Mouse (Mus musculus) intestine, embryonic 16.5 days (tissue): ENCODE results near the gene Tceal9. TPM values are rescaled to one million over a fixed set of nuclear protein-coding genes. Genes with fewer than 3 reads are reported as not detected.
"Not testable (repeated sequence)": the region's sequence is repeated elsewhere in the genome, so short reads cannot be mapped to it uniquely, and the experiment has no call there.

Source experiments
- ATAC-seq: fragments of 200-750 bp; cut with Nextera tagmentation; 2 replicates; pipeline ENCODE4 v1.8.0; 2017; ENCODE audit warnings: moderate TSS enrichment, moderate library complexity
- H3K27ac ChIP-seq: fragments of 300-500 bp; sonication (generic); 2 replicates; pipeline ENCODE4 v1.5.1; 2014; ENCODE audit warnings: mild to moderate bottlenecking, low read length
- H3K27me3 ChIP-seq: fragments of 300-500 bp; sonication (generic); replicated peaks from 2 replicates; pipeline ENCODE4 v1.6.1; 2014; ENCODE audit warnings: low read length, control low read depth, mixed read lengths; ENCODE audit not compliant: control insufficient read depth, insufficient read depth
- H3K36me3 ChIP-seq: fragments of 300-500 bp; sonication (generic); 2 replicates; pipeline ENCODE4 v1.6.1; 2014; ENCODE audit warnings: low read length, control low read depth; ENCODE audit not compliant: control insufficient read depth, insufficient read depth
- H3K4me1 ChIP-seq: fragments of 300-500 bp; sonication (generic); 2 replicates; pipeline ENCODE4 v1.6.1; 2014; ENCODE audit warnings: low read length, control low read depth, mixed read lengths; ENCODE audit not compliant: control insufficient read depth, insufficient read depth
- H3K4me2 ChIP-seq: fragments of 300-500 bp; sonication (generic); 2 replicates; pipeline ENCODE4 v1.6.1; 2014; ENCODE audit warnings: low read depth, low read length, control low read depth
- H3K4me3 ChIP-seq: fragments of 300-500 bp; sonication (generic); 2 replicates; pipeline ENCODE4 v1.5.1; 2014; ENCODE audit warnings: mild to moderate bottlenecking, low read length
- H3K9ac ChIP-seq: fragments of 300-500 bp; sonication (generic); 2 replicates; pipeline ENCODE4 v1.6.1; 2014; ENCODE audit warnings: low read depth, low read length
- H3K9me3 ChIP-seq: fragments of 300-500 bp; sonication (generic); 2 replicates; pipeline ENCODE4 v1.6.1; 2016; ENCODE audit warnings: low read length, control low read depth; ENCODE audit not compliant: control insufficient read depth
- WGBS: fragments of 180-500 bp; shearing (Covaris S2); extraction: QIAGEN DNeasy Blood & Tissue Kit; methylation state at CpG from one replicate; pipeline ENCODE4 v1.1.7; 2014; 5-methylcytosine and 5-hydroxymethylcytosine counted together
- polyA plus RNA-seq: library from polyadenylated mRNA; unstranded; fragments of >200 nt; fragmentation: Nextera tagmentation; extraction: Ambion mirVana; gene quantifications from 2 replicates; pipeline ENCODE4 v1.2.1, GENCODE M21; 2015

Gene Tceal9
- 556 and 559 TPM in 2 replicates for polyA plus RNA-seq

DNA sequence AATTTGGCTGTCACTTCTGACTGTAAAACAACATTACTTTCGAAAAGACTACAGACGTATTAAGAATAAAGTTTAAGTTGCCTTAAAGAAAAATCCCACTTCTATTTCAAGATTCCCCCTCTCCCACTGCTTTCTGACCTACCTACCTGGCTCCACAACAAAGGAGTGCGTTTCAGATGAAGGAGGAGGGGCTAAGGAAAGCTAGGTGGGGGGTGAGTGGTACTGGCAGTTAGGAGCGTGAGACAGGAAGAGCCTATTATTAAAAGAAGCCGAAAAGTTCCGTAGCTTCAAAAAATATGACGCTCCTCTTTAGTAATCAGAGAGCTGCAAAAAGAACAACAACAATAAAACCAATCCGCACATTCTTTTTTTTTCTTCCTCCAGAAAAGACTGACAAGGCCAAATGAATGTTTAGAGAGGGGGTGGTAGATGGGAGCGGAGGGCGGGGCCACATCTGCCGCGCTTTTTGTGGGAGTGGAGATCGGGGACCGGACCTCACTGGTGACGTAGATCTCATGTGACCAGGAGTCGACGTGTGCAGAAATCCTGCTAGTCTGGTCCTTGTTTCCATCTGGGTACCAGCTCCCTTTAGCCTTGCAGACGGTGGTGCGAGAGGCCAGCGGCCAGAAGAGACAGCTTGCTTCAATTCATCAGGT is at the start of gene Tceal9:
TSS of gene Tceal9 (plus strand) at position 506 of the 656 bp plus-strand sequence.
- no peaks in the 10 kb centered on the region for H3K4me1 ChIP-seq
- ATAC-seq = peak; percentile 92
- peak within 1 kb of the TSS; percentile 77 for H3K27ac ChIP-seq
- 27% methylated on average over 20 of the region's 20 CpGs for WGBS
- peak within 1 kb of the TSS; percentile 73 for H3K9ac ChIP-seq
- H3K27me3 ChIP-seq = no peaks in the 10 kb centered on the region
- peak within 1 kb of the TSS; percentile 63 for H3K4me3 ChIP-seq
- H3K4me2 ChIP-seq = peak within 1 kb of the TSS; percentile 46
- H3K36me3 ChIP-seq = no peaks in the 10 kb centered on the region
- H3K9me3 ChIP-seq = no peaks in the 10 kb centered on the region

DNA sequence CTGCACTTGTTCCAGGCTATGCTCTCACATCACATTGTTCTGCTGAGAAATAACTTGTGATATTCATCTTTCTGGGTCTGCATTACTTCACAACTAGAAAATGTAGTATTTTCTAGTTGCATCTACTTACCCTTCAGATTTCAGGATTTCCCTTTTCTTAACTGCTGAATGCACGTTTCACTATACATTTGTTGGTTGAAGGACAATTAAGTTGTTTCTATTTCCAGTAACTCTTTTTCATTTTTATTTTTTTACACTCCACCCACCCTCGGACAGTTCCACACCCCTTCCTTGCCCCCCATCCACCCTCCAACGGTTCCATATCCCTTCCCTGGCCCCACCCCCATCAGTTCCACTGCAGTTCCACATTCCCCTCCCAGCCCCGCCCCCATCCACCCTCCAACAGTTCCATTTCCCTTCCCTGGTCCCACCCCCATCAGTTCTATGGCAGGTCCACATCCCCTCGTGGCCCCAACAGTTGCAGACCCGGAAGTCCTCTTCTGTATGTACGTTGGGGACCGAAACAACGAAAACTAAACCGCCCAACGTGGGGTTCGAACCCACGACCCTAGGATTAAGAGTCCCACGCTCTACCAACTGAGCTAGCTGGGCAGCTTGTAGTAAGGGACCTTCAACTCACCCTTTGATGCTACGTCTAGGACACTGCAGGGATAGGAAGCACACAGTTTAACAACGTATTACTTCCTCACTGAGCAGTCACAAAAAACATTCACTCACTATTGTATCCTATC is 49.5 kb upstream of the Tceal9 start:
- Histone ChIP-seq H3K9ac (no peak overlapping the region), H3K4me2 (no peak overlapping the region), H3K36me3 (no peaks in the 10 kb centered on the region), H3K27me3 (no peaks in the 10 kb centered on the region), H3K9me3 (0 out of 2 replicates have a peak, but pooled peaks cover 3% of the 10 kb centered on the region), H3K4me3 (no peak overlapping the region), H3K27ac (no peak overlapping the region), H3K4me1 (no peaks in the 10 kb centered on the region)
- WGBS = 80% methylated on average over 16 of the region's 16 CpGs
- no peak for ATAC-seq

DNA sequence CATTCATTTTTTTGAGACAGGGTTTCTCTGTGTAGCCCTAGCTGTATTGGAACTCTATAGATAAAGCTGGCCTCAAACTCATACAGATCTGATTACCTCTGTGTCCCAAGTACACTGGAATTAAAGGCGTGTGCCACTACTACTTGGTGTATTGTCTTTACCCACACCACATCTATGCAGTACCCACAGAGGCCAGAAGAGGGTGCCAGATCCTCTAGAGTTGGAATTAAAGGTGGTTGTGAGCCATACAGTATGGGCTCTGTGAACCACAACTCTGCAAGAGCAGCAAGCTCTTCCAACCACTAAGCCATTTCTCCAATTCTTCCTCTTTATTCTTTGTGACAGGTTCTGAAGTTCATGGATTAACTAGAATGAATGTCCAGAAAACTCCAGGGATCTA is 48.0 kb upstream of the Tceal9 start:
- Histone ChIP-seq H3K9ac (no peak overlapping the region), H3K9me3 (0 out of 2 replicates have a peak, but pooled peaks cover 3% of the 10 kb centered on the region), H3K4me1 (no peaks in the 10 kb centered on the region), H3K36me3 (no peaks in the 10 kb centered on the region), H3K4me2 (no peak overlapping the region), H3K27me3 (no peaks in the 10 kb centered on the region), H3K4me3 (no peak overlapping the region), H3K27ac (no peak overlapping the region)
- 57% methylated on average over 1 of the region's 1 CpGs for WGBS
- ATAC-seq = no peak

DNA sequence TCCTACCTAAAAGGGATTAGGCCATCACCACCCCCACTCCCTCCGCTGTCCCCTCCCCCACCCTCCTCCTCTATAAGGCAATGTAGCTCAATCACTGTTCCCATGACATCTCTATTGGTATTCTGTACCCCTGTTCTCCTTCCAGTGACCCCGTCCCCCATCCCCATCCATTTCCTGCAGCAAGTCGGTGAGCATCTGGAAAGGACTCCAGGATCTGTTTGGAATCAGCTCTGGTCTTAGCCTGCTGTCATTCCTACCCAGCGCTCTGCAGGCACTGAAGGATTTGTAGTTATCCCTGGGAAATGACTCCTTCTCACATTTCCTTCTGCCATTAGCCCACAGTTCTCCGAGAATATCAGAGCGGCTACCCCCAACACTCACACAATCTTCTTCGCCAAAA is 41.6 kb upstream of the Tceal9 start:
- Histone ChIP-seq H3K27ac (no peak overlapping the region), H3K27me3 (no peaks in the 10 kb centered on the region), H3K4me3 (peak overlapping the region; percentile 47), H3K4me1 (no peaks in the 10 kb centered on the region), H3K9me3 (no peaks in the 10 kb centered on the region), H3K36me3 (no peaks in the 10 kb centered on the region), H3K4me2 (peak overlapping the region; percentile 53), H3K9ac (peak overlapping the region; percentile 49; the same call in 1 of the 2 replicates)
- ATAC-seq = peak; percentile 45
- WGBS = 16% methylated on average over 7 of the region's 7 CpGs

DNA sequence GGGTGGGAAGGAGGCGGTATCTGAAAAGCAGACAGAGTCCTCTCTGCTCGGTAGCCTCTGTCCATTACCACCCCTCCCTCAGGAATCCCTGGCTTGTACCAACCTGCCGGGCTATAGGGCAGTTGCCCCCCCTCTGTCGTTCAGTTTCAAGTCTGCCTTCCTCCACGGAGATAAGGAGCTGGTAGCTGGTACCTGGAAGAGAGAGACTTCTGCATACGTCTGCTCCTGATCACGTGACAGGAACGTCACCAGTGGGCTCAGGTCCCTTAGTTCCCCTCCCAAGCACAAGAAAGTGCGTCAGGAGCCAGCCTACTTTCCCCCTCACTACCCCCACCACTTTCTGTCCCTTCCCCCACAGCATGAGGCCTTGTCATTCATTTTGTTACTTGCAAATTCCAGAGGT is 41.2 kb upstream of the Tceal9 start, which contains the start of gene Tceal5:
TSS of gene Tceal5 (minus strand) at position 213 of the 403 bp plus-strand sequence.
- Histone ChIP-seq H3K9me3 (no peaks in the 10 kb centered on the region), H3K9ac (peak within 1 kb of the TSS; percentile 49; the same call in 1 of the 2 replicates), H3K4me1 (no peaks in the 10 kb centered on the region), H3K27me3 (no peaks in the 10 kb centered on the region), H3K36me3 (no peaks in the 10 kb centered on the region), H3K27ac (no peak within 1 kb of the TSS), H3K4me3 (peak within 1 kb of the TSS; percentile 47), H3K4me2 (peak within 1 kb of the TSS; percentile 53)
- peak; percentile 78 for ATAC-seq
- WGBS = 13% methylated on average over 9 of the region's 9 CpGs

DNA sequence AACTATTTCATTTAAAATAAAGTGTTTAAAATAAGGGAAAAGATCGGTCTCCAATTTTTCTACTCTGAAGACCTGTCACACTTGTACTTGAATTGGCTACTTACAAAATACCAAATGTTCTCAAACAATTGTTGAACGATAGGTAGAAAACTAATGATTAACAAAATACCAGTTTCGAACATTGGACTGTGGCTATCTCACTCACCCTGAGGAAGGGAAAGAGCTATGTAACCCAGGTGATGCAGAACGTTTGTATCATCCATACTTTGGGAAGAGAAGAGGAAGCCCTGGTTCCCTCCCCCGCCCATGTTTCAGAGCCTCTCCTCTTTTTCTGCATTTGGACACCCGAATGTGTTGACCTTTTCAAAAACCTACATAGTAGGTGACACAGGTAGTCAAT is 40.5 kb upstream of the Tceal9 start:
- Histone ChIP-seq H3K27ac (no peak overlapping the region), H3K36me3 (no peaks in the 10 kb centered on the region), H3K9ac (no peak overlapping the region), H3K4me3 (no peak overlapping the region), H3K4me1 (no peaks in the 10 kb centered on the region), H3K4me2 (no peak overlapping the region), H3K27me3 (no peaks in the 10 kb centered on the region), H3K9me3 (no peaks in the 10 kb centered on the region)
- peak; percentile 67 for ATAC-seq
- 70% methylated on average over 6 of the region's 6 CpGs for WGBS

DNA sequence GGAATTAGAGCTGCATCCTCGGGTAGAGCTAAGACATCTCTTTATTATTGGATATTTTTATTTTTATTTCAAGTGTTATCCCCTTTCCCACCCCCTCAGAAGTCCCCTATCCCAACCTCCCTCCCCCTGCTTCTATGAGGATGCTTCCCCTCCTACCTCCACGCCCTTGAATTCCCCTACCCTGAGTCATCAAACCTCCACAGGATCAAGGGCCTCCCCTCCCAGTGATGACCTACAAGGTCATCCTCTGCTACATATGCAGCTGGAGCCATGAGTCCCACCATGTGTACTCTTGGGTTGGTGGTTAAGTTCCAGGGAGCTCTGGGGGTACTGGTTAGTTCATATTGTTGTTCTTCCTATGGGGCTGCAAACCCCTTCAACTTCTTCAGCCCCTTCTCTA is 31.5 kb upstream of the Tceal9 start:
- H3K36me3 ChIP-seq = no peaks in the 10 kb centered on the region
- no peak overlapping the region for H3K9ac ChIP-seq
- H3K4me1 ChIP-seq = no peaks in the 10 kb centered on the region
- no peak overlapping the region for H3K27ac ChIP-seq
- no peak overlapping the region for H3K4me3 ChIP-seq
- H3K27me3 ChIP-seq = no peaks in the 10 kb centered on the region
- no peaks in the 10 kb centered on the region for H3K9me3 ChIP-seq
- ATAC-seq = no peak
- H3K4me2 ChIP-seq = no peak overlapping the region
- WGBS = 57% methylated on average over 2 of the region's 2 CpGs

DNA sequence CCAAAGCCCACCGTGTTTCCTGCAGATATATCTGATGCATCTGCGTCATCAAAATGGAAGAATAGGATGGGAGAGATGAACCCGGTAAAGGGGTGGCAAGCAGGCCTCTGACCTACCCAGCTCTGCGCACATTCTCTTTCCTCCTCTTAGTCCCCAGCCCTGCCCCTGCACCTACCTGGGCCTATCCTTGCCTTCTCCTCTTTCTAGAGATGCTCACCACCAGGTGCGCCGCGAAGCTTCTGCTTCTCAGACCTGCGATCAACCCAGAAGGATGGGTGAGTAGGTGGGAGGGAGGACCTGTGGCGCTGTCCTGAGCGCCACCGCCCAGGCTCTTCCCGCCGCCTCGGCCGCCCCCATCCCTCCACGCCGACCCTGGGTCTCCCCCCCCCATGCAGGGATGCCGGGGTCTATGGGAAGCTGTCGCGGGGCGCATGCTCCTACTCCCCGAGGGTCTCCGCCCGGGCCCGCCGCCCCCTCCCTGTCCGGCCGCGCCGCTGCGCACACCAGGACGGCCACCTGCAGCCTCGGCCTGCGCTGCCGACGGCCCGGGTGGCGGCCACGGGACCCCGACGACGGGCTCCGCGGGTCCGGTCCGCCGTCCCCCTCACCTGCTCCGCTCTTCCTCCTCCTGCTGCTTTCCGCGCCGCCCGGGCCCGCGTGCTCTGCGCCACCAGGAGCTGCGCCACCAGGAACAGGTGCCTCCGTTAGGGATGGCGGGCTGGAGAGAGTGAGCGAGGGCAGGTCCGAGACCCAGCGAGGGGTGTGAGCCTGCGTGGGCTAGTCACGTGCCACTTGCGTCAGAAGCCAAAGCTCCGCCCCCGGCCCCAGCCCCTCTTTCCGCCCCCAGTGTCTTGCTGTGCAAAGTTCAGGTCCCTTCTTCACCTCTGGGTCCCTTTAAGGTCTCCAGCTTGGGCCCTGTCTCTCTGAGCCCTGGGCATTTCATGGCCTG is 29.9 kb upstream of the Tceal9 start, which contains the start of the genes Tceal7 and Bex1:
TSS of gene Tceal7 (plus strand) at position 51 of the 949 bp plus-strand sequence.
TSS of gene Bex1 (minus strand) at position 785 of the 949 bp plus-strand sequence.
- H3K9me3 ChIP-seq, H3K4me1 ChIP-seq, H3K27ac ChIP-seq, H3K27me3 ChIP-seq, H3K36me3 ChIP-seq: not testable (repeated sequence)
- ATAC-seq = peak; percentile 88
- peak within 1 kb of the TSS; percentile 40 for H3K4me2 ChIP-seq
- peak within 1 kb of the TSS; percentile 49; the same call in 1 of the 2 replicates for H3K9ac ChIP-seq
- WGBS = 15% methylated on average over 14 of the region's 67 CpGs
- peak within 1 kb of the TSS; percentile 33 for H3K4me3 ChIP-seq
